Mouse (Mus musculus) limb, embryonic 15.5 days (tissue): ENCODE measurements around the gene Il1f10. TPM values are rescaled to one million over a fixed set of nuclear protein-coding genes. Genes with fewer than 3 reads are reported as not detected.

Experiments used
- ATAC-seq: fragments of 200-750 bp; cut with Nextera tagmentation; 2 replicates; pipeline ENCODE4 v1.8.0; 2017; ENCODE audit warnings: low read depth, moderate TSS enrichment; ENCODE audit not compliant: insufficient number of reproducible peaks, low FRiP score, low TSS enrichment
- H3K27ac ChIP-seq: fragments of 300-500 bp; sonication (generic); 2 replicates; pipeline ENCODE4 v1.5.1; 2015; ENCODE audit warnings: moderate library complexity, mild to moderate bottlenecking, inconsistent platforms
- H3K27me3 ChIP-seq: fragments of 300-500 bp; sonication (generic); 2 replicates; pipeline ENCODE4 v1.6.1; 2015; ENCODE audit warnings: inconsistent platforms
- H3K36me3 ChIP-seq: fragments of 300-500 bp; sonication (generic); 2 replicates; pipeline ENCODE4 v1.6.1; 2015; ENCODE audit warnings: inconsistent platforms
- H3K4me1 ChIP-seq: fragments of 300-500 bp; sonication (generic); 2 replicates; pipeline ENCODE4 v1.6.1; 2015; ENCODE audit warnings: inconsistent platforms
- H3K4me2 ChIP-seq: fragments of 300-500 bp; sonication (generic); 2 replicates; pipeline ENCODE4 v1.6.1; 2015; ENCODE audit warnings: mild to moderate bottlenecking, inconsistent platforms
- H3K4me3 ChIP-seq: fragments of 300-500 bp; sonication (generic); 2 replicates; pipeline ENCODE4 v1.5.1; 2015; ENCODE audit warnings: mild to moderate bottlenecking, inconsistent platforms
- H3K9ac ChIP-seq: fragments of 300-500 bp; sonication (generic); 2 replicates; pipeline ENCODE4 v1.6.1; 2015; ENCODE audit warnings: inconsistent platforms
- H3K9me3 ChIP-seq: fragments of 300-500 bp; sonication (generic); 2 replicates; pipeline ENCODE4 v1.6.1; 2016; ENCODE audit warnings: inconsistent platforms
- WGBS: fragments of 180-500 bp; shearing (Covaris S2); methylation state at CpG from one replicate; pipeline ENCODE4 v1.1.7; 2015; 5-methylcytosine and 5-hydroxymethylcytosine counted together
- polyA plus RNA-seq: library from polyadenylated mRNA; unstranded; fragments of >200 nt; fragmentation: Nextera tagmentation; extraction: Ambion mirVana; gene quantifications from 2 replicates; pipeline ENCODE4 v1.2.1, GENCODE M21; 2015

Il1f10 gene
- polyA plus RNA-seq, 1 experiment from 2014 or later = 1.2 TPM

DNA sequence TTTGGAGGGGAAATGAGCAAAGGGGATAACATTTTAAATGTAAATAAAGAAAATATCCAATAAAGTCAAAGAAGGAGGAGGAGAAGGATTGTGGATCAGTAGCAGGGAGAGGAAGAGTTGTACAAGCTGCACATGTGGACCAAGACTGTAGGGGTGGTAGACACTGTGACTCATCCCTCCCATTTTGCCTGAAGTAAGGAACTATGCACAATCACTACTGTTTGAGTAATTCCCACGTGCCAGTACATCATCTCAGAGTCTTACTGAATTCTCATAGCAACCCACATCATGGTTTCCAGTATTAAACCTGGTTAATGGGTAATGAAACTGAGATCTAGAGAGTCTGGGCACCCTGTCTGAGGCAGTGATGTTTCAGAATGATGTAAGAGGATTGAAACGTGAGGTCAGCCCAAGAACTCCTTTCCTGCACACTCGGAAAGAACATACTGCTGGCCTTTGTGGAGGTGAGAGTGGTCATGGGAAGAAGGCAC, 50.4 kb downstream of the Il1f10 start:
- no peaks in the 10 kb centered on the region for H3K36me3 ChIP-seq
- no peak overlapping the region for H3K4me2 ChIP-seq
- H3K27me3 ChIP-seq = no peaks in the 10 kb centered on the region
- H3K27ac ChIP-seq = no peak overlapping the region
- H3K9ac ChIP-seq = no peak overlapping the region
- no peak for ATAC-seq
- H3K4me1 ChIP-seq = no peaks in the 10 kb centered on the region
- H3K4me3 ChIP-seq = no peak overlapping the region
- H3K9me3 ChIP-seq = no peaks in the 10 kb centered on the region
- 63% methylated on average over 3 of the region's 3 CpGs for WGBS

Other genes with a start within 250 kb of the Il1f10 start
- gene Hnmt, start 241.8 kb upstream of the Il1f10 start, polyA plus RNA-seq = 1.4 and 2.2 TPM in 2 replicates
- not detected in 2 replicates for gene Tbpl2, start 194.6 kb upstream of the Il1f10 start, polyA plus RNA-seq
- 0.92 and 2.7 TPM in 2 replicates for gene Il1f8, start 138.0 kb upstream of the Il1f10 start, polyA plus RNA-seq
- gene Il1f9, start 104.7 kb upstream of the Il1f10 start, polyA plus RNA-seq = 6.3 and 9.1 TPM in 2 replicates
- 2.5 and 4.3 TPM in 2 replicates for gene Il1f6, start 75.8 kb upstream of the Il1f10 start, polyA plus RNA-seq
- gene Il1f5, start 14.2 kb upstream of the Il1f10 start, polyA plus RNA-seq = 35.9 and 38.4 TPM in 2 replicates
- 16.3 TPM in 2 replicates for gene Il1rn, start 45.7 kb downstream of the Il1f10 start, polyA plus RNA-seq
- 8.2 and 8.4 TPM in 2 replicates for gene Psd4, start 76.4 kb downstream of the Il1f10 start, polyA plus RNA-seq
- 0.13 TPM in 1 of 2 replicates, not detected in the other for gene Pax8, start 184.4 kb downstream of the Il1f10 start, polyA plus RNA-seq